Mouse (Mus musculus): ENCODE measurements at regions not wholly inside any gene's neighbourhood (a gene's known extent, or its start where the extent isn't known, plus 50 kb on each side); places are given as distances from the start of the nearest gene placed in this dataset.

DNA sequence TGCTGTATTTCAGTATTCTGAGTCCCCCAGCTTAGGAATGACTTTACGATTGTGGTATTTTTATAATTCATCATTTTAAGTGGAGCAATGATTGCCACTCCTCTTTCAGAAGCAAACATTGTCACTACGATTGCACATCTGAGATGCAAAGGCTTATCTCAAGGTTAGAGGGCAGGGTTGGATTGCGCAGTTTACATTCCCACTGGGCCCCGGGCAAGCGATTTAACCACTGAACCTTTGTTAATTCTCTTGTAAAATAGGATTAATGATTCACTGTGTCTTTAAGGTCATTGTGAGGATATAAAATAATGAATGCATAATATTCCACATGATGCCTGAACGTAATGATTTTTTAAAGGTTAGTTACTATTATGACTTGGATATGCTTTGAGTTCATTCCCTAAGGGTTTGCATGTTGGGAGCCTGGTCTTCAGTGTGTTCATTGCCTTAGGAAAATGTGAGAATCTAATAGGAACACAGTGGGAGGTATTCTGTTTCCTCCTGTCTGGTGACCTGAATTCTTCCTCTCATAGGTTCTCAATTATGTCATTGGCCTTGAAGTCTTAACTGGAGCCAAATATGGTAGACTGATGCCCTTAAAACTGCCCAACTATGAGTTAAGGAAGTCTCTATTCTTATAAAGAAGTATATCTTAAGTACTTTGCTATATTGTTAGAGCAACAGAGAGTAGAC lies 1198.4 kb downstream of the Gsdmc2 start:
- no peak for DNase-seq (ENCODE audit: low spot score in 2 of 2)

DNA sequence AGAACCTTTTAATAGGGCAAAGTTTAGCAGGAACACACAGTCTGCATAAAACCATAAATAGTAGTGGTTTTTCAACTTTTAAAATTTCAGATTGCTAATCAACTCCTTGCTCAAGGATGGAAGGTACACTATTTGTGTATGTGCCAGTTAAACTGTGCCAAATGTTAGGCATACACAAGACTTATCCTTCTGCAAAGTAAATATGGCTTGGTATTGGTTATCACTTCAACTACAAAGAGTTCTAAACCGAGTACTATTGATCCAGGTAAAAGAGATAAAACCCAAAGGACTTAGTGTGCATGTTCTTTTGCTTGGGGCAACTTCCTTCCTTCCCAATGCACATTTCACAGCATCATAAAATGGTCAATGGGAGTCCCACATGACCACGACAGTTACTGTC lies 1200.2 kb downstream of the Gsdmc2 start:
- no peak for DNase-seq (ENCODE audit: low spot score in 2 of 2)

DNA sequence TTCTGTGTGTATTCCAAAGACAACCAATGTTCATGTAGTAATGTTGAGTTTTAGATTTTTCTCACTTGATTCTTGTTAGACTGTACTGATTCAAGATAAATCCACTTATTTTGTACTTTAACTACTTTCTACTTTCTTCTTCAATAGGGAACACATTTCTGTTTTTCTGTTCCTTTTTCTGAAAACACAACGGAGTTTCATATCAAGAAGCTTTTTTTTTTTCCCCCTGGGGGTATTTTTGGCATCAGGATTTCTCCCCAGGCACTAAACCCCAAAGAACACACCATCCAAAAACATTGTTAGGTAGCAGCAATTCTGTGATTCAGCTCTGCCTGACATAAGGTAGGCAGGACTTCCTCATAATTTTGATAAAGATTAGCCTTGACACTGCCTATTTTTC lies 1200.7 kb downstream of the Gsdmc2 start:
- DNase-seq (ENCODE audit: low spot score in 2 of 2), result no peak

DNA sequence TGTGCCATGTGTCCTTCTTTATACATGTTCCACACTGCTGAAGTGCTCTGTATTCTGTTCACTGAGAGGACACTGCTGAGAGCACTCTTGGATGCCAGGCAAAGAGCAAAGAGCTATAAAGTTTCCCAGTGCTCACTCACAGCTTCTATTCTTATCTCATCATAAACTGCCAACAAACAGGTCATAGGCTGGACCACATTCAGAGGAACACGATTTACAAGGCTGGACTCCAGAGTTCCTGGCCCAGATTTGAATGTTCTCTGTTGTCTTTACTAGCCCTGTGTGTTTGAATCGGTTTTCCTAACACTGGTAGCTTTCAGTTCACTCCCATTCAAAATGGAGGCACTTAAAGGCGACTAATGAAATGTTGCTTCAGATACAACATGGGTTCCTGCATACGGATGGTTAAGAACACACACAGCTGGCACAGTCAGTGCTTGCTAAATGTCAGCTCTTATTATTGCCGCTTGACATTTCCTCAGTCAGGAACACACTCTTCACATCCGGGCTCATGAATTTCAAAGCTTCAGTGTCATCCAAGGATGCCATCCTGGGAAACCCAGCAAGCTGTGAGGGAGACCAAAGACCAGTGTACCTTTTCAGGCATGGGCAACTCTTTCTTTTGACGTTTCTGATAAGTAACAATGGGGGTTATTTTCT lies 1203.8 kb downstream of the Gsdmc2 start:
- DNase-seq (ENCODE audit: low spot score in 2 of 2), result no peak

DNA sequence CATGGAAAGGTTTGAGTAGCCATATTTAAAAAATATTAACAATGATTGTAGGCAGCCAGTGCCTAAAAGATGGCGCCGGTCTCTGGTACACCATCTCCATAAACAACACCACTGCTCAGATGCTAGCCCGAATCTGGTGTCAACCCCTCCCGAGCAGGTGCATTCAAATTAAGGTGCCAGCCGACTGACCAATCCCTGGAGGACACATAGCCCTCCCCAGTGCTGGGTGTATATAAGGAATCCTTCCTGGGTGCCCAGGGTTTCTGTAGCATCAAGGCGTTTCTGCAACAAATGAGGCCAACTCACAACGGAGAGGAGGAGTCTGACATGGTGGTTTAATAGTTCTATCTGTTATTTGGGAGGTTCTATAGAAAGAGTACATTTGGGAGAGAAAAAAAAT lies 1219.6 kb downstream of the Gsdmc2 start:
- DNase-seq (ENCODE audit: low spot score in 2 of 2), result no peak

DNA sequence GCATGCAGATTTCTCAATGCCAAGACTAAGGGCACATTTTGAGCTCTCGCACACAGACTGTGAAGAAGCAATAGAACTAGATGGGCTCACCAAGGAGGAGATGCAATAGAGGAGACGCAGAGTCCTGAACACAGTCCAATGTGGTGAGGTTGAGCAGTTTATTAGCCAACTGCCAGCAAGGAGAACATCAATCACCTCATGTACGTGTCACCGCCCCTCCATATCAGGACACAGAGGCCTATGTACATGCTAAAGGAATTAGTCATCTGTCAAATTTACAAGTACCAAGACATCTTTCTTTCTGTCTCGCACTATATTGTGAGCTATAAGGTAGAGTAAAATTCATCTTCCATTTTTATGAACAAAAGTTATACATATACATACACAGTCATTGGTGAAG lies 1228.9 kb downstream of the Gsdmc2 start:
- DNase-seq (ENCODE audit: low spot score in 2 of 2), result no peak

DNA sequence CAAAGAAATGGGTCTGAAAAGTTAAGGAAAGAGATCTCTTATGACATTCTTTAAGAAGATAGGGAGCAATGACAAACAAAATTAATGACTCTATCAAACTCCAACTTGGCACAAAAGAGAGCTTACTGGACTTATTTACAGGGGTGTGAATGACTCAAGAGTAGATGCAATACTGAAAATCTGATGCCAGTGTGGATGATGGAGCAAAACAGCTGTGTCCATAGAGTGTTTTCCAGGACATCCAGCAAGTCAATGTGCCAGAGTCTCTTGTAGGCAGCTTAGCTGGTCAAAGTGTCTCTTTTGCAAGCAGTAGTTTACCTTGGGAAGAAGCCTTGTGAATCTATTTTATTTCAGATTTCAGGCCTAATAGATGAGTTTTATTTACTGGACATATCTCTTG lies 1248.2 kb downstream of the Gsdmc2 start:
- no peak for DNase-seq (ENCODE audit: low spot score in 2 of 2)

DNA sequence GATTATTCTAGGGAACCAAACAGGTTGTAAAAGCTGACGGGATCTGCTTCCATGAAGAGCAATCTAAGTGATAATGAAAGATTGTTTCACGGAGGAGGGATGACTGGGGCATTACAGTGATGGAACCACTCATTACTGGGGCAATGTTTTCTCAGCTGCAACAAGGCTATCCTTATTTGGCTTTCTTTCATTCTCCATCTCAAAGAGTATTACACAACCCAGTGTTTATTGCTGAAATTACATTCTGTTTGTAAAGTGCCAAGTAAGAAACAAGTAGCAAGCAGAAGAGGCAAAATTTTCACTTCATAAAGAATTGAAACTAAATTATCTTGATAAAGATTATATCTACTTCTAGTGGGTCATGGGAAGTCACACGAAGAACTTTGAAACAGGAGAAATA lies 1256.4 kb downstream of the Gsdmc2 start:
- DNase-seq (ENCODE audit: low spot score in 2 of 2), result no peak

DNA sequence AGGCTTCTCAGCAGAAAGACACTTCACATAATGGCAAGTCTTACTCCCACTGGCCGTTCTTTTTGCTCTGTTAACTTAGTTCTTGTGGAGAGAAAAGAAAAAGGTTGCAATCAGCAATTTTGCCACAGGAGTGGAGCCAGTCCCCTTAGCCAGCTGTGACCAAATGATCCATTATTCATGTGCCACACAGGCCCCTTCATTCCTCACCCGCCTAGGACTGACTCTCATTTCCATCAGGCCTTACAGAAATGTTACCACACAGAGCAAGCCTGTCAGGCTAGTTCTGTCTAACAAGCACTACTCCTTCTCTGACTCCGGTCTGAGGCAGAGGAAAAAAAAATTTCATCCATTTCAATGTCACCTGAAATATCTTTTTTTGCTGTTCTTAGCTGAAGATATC lies 1266.2 kb downstream of the Gsdmc2 start:
- no peak for DNase-seq (ENCODE audit: low spot score in 2 of 2)

DNA sequence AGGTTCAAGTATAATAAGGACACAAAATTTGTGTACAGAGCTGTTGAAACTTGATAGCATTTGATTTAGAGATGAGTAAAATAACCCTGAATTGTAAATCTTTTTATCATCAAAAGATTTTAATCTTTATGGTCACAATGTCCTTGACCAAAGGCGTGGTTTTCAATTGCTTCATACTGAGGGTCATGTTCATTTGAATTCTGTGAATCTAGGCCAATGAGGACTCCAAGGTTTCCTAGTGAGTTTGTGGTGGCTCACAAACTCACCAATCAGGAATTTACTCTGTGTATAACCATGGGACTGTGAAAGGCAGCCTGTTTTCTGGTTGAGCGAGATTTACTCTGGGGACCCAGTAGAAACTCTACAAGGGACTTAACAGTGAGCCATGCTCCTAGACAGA lies 1269.2 kb downstream of the Gsdmc2 start:
- no peak for DNase-seq (ENCODE audit: low spot score in 2 of 2)

DNA sequence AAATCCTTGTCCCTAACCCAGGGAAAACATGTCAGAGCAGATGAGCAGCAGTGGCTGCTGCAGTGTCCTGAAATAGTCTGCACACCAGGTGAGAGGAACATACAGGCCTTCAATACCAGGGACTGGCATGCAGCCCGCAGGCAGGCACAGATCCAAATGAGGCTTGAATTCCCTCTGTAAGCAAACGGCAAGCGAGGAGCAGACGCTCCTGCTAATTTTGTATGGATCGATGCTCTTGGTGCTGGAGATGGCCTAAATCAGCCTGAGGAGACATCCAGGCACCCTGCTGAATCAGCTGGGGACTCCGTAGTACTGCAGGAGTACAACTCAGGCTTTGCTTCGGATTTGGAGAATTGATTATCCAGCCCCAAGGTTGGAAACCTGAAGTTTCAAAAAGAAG lies 1273.2 kb downstream of the Gsdmc2 start:
- DNase-seq (ENCODE audit: low spot score in 2 of 2), result no peak

DNA sequence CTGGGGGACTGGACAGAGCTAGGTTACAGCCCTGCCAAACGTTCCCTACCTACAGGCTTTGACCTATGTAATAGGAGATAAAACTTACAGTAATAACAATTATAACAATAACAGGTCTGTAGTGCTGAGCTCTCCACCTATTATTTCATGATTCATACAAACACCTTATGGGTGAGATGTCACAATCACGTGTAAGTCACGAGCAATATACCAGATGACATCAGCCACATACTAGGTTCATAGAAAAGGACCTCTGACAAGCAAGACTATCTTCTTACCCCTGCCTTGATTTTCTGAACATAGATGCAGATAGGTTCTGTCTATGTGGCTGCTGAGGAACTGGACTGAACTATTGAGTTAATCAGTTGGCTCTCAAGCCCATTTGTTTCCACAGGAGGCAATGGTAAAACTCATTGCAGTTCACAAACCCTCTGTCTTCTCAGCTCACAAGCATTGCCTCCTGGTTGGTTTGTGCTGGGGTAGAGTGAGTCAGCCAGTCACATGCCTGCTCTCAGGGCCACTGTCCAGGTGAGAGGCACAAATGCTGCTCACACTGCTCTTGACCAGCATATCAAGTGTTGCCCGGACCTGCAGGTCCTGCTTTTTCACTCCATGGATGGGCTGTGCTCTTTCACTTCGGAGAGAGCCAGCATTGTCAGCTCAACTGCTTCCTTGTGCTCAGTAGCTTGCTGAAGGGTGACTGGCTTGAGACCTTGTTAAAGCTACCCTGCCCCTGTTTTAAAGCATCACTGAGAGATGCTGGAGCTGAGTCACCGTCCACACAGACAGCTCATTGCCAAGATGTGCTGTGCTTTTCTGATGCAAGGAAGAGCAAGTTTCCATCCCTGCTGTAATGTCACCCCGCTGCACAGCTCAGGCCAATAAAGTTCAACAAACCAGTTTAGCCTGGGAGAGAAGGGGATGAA lies 1275.9 kb downstream of the Gsdmc2 start:
- DNase-seq (ENCODE audit: low spot score in 2 of 2), result peak; percentile 24 to 46

DNA sequence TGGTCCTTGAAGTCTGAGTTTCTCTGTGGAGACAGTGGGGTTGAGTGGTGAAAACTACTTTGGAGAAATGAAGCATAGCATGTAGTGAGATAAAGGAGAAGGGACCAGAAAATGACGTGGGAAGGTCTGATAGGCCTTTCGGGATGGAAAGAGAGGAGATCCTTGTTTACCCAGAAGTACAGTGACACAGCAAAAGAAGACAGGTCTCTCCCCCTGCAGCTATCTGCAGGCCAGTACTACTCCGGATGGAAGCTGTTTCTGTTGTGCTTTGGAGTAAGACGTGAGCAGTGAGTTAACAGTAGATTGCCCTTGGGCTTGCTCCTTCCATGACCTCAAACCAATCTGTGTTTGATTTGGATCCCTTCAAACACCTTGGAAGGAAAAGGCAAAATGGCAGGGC lies 1277.5 kb downstream of the Gsdmc2 start:
- no peak for DNase-seq (ENCODE audit: low spot score in 2 of 2)

DNA sequence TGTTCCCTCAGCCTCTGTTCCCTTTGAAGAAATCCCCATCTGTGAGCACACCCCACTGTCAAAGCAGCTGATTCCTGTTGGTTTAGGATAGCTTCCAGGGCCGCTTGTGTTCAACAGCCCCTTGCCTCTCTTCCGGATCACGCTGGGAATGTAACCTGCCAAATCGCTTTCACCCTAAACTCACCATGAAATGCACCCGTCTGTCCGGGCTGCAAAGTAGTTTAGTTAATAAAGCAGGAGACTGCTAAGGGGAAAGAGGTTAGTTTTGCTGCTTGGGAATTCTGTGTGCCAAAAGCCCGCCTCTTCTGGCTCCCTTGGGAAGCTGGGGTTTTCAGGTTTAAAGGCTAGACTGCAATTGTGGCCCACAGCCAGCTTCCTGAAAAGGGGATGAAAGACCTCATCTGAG lies 1278.9 kb downstream of the Gsdmc2 start:
- DNase-seq (ENCODE audit: low spot score in 2 of 2), result no peak

DNA sequence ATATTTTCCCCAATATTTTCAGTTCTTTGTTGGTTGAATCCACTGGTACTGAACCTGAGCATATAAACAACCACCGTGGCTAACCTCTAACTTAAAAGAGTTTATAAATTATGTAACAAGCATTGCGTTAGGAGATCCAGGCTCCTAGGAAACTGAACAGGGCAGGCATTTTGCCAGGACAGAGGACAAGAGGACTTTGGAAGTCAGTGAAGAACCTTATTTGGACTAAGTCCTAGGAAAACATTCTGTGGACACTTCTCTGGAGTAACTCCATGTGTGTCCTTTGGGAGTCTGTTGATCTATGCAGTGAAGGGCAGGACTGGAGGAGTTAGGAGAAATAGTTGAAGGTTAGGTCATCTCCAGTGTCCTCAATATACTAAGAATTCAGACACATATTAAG lies 1311.7 kb downstream of the Gsdmc2 start:
- DNase-seq (ENCODE audit: low spot score in 2 of 2), result peak in 1 of 2 experiments; percentile 5

DNA sequence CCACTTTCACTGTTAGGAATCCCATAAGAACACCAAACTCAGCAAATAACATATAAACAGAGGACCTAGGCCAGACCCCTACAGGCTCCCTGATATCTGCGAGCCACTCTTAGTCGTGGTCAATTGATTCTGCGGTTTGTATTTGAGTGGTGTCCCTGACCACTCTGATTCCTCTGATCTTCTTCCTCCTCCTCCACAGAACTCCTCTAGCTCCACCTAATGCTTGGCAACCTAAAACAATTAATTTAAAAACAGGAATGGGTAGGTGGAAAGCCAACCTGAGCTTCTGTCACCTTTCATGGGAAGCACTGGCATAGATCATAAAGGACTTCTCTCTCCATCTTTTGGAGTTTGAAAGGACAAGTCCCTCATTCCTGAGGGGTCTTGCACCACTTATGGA lies 1316.0 kb downstream of the Gsdmc2 start:
- no peak for DNase-seq (ENCODE audit: low spot score in 2 of 2)

DNA sequence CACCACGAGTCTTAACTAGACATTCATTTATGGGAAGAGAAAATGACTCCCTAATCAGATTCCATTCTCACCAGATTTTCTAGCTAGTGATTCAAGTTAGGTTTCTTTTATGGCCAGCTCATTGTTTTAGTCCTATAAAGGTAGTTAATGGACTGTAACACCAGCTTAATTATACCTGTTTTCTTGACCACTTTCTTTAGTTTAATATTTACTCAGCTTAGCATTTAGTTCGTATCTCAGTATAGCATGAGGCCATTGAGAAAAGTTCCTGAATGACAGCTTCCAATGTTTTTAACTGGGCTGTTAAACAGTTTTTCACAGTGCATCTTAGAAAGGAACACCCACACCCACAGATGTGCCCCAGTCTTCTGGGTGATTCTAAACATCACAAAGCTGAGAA lies 1320.3 kb downstream of the Gsdmc2 start:
- DNase-seq (ENCODE audit: low spot score in 2 of 2), result no peak

DNA sequence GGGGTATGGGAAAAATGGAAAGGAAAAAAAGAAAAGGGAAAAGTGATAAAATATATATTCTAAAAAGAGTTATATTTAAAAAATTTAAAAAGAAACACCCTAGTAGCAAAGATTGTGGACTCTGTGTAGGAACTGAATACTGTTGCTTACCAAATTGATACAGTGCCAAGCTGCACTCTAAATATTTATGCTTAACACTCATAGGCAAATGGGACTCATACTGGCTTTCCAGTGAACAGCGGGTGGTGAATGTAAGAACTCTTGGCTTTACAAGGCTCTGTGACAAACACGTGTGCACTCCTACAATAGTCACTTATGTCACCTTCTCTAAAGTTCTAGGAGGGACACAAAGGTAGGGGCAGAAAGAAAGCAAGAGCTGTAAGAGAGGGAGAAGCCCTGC lies 1320.8 kb downstream of the Gsdmc2 start:
- no peak for DNase-seq (ENCODE audit: low spot score in 2 of 2)

DNA sequence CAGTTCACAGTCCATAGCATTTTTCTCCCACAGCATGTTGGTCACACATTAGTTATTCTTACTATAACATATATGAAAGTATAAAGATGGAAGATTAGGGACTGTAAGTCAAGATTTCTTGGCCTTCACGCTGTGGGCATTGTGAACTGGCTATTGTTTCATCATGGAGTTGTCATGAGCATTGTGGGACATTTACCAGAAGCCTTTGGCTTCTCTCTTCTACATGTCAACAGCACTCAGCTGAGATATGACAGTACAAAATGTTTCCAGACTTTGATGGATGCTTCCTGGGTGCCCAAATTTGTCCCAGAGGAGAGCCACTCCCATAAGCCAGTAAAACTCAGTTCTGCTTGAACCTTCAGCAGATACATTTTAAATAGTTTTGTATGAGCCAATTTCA lies 1331.5 kb downstream of the Gsdmc2 start:
- no peak for DNase-seq (ENCODE audit: low spot score in 2 of 2)

DNA sequence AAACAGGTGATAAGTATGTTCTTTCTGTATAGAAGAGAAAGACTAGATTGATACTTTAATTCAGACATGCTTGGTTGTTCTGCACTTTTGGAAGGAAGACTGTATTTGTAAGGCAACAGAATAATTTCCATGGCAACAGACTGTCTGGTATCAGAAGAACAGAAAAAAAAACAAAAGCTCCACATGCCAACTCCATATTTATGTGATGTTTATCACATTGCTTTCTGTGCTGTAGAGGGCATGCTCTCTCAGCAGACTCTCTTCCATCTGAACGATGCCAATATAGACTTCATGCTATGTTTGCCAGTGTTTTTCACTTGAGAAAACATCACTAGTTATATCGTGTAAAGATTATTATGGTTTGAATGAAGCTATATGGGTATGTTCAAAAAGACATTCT lies 1333.5 kb downstream of the Gsdmc2 start:
- no peak for DNase-seq (ENCODE audit: low spot score in 2 of 2)

DNA sequence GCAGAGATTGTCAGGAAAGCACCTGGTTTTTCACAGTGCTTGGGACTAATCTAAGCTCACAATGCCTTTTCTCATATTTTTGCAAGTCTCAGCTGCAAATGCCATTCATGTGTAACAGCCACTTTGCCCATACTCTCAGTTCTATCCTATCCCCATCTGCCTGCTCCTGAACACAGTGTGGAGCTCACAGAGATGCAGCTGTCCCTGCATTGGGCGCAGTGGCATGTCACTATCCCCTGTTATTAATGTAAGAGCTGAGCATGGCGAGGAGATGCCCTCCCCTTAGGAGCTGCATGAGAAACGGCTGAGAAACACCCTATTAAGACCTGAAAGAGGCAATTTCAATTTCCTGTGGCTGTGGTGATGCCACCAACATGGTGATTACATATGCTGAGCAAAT lies 1341.1 kb downstream of the Gsdmc2 start:
- no peak for DNase-seq (ENCODE audit: low spot score in 2 of 2)

DNA sequence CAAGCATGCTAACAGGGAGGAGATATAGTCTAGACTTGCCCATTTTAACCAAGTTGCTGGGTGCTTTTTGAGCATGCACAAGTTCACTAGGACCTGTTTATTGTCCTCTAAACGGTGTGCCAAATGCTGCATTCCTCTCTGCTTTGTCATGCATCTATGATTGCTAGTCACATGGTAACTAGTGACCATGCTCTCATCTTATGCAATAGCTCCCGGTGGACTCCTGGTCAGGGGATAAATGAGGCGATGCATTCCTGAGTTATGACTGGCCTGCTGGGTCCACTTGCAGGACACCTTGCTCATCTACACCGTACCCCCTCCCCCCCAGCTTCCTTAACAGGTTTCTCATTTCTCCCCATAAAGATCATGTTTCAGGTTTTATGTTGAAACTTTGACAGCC lies 1344.0 kb downstream of the Gsdmc2 start:
- no peak for DNase-seq (ENCODE audit: low spot score in 2 of 2)
